Comparison of ENCODE assay signal across 26 mouse cellular contexts in genomic region chr12:81921785-81922184, GRCm38 (mm10).
"Had no signal": no experiment of that assay in that cellular context is flagged by ENCODE, and none has a peak within 500 bp of the region (broad histone marks: within the 10 kb centered on the region; RNA-seq: fewer than 3 reads in every experiment).

No protein-coding gene starts in this region.

- H3K4me3 ChIP-seq: heart, adult 2 months; heart, embryonic 10.5 days; heart, embryonic 12.5 days; hindbrain, embryonic 10.5 days; hindbrain, embryonic 12.5 days; intestine, embryonic 15.5 days; layer of hippocampus, adult 2 months; left cerebral cortex, adult 2 months; limb, embryonic 10.5 days; limb, embryonic 12.5 days; liver, embryonic 13.5 days had no signal

- DNase-seq: gastrocnemius, postnatal 14 days; gastrocnemius, postnatal 36 days; heart, adult 2 months; heart, postnatal 10 days; heart, postnatal 4 days; kidney, adult 18-20 months; kidney, adult 8-10 months; kidney, postnatal 10 days; kidney, postnatal 25 days; kidney, postnatal 4 days; liver; liver, embryonic 13.5 days had no signal

- H3K9ac ChIP-seq: heart, embryonic 12.5 days; hindbrain, embryonic 12.5 days; hindbrain, embryonic 14.5 days; intestine, embryonic 15.5 days; limb, embryonic 12.5 days; liver, embryonic 13.5 days had no signal

- H3K27ac ChIP-seq: heart, embryonic 10.5 days; hindbrain, embryonic 10.5 days; hindbrain, embryonic 12.5 days; hindbrain, embryonic 14.5 days; intestine, embryonic 15.5 days; layer of hippocampus, adult 2 months; left cerebral cortex, adult 2 months; limb, embryonic 10.5 days; limb, embryonic 12.5 days; liver, embryonic 13.5 days had no signal

- ATAC-seq: hindbrain, embryonic 16.5 days; inflammation-experienced regulatory T-cells, adult 6 months; intestine, embryonic 15.5 days; intestine, postnatal 0 days had no signal

- H3K4me2 ChIP-seq: heart, embryonic 12.5 days; hindbrain, embryonic 12.5 days; hindbrain, embryonic 14.5 days; intestine, embryonic 15.5 days; limb, embryonic 12.5 days; liver, embryonic 11.5 days; liver, embryonic 13.5 days had no signal

- H3K4me1 ChIP-seq: hindbrain, embryonic 10.5 days; hindbrain, embryonic 12.5 days; liver, embryonic 13.5 days had no signal

- H3K9me3 ChIP-seq: heart, embryonic 10.5 days; heart, embryonic 12.5 days; hindbrain, embryonic 10.5 days; hindbrain, embryonic 12.5 days; intestine, embryonic 15.5 days; limb, embryonic 10.5 days; limb, embryonic 12.5 days; liver, embryonic 13.5 days had no signal

- H3K27me3 ChIP-seq: heart, embryonic 12.5 days; hindbrain, embryonic 12.5 days; intestine, embryonic 15.5 days; limb, embryonic 12.5 days; liver, embryonic 13.5 days had no signal
